Mouse (Mus musculus) stomach, embryonic 14.5 days (tissue): Measurements from ENCODE around the gene Lrrc10. TPM values are rescaled to one million over a fixed set of nuclear protein-coding genes. Genes with fewer than 3 reads are reported as not detected.

ENCODE experiments used
- ATAC-seq: fragments of 200-750 bp; cut with Nextera tagmentation; 2 replicates; pipeline ENCODE4 v1.8.0; 2017; ENCODE audit warnings: low read depth, moderate TSS enrichment; ENCODE audit not compliant: insufficient number of reproducible peaks, insufficient read depth, low FRiP score
- H3K27ac ChIP-seq: fragments of 300-500 bp; sonication (generic); 2 replicates; pipeline ENCODE4 v1.5.1; 2014; ENCODE audit warnings: mild to moderate bottlenecking, low read length, moderate library complexity, mixed read lengths
- H3K27me3 ChIP-seq: fragments of 300-500 bp; sonication (generic); 2 replicates; pipeline ENCODE4 v1.6.1; 2014; ENCODE audit warnings: low read length, control low read depth, mixed read lengths; ENCODE audit not compliant: control insufficient read depth, insufficient read depth
- H3K36me3 ChIP-seq: fragments of 300-500 bp; sonication (generic); 2 replicates; pipeline ENCODE4 v1.6.1; 2014; ENCODE audit warnings: mild to moderate bottlenecking, control low read depth, low read length, moderate library complexity, mixed read lengths; ENCODE audit not compliant: control insufficient read depth, insufficient read depth
- H3K4me1 ChIP-seq: fragments of 300-500 bp; sonication (generic); 2 replicates; pipeline ENCODE4 v1.6.1; 2014; ENCODE audit warnings: low read length, control low read depth, mixed read lengths; ENCODE audit not compliant: control insufficient read depth, insufficient read depth
- H3K4me2 ChIP-seq: fragments of 300-500 bp; sonication (generic); replicated peaks from 2 replicates; pipeline ENCODE4 v1.6.1; 2014; ENCODE audit warnings: low read depth, low read length, control low read depth
- H3K4me3 ChIP-seq: fragments of 300-500 bp; sonication (generic); 2 replicates; pipeline ENCODE4 v1.5.1; 2014; ENCODE audit warnings: low read depth, low read length, control low read depth
- H3K9ac ChIP-seq: fragments of 300-500 bp; sonication (generic); replicated peaks from 2 replicates; pipeline ENCODE4 v1.6.1; 2014; ENCODE audit warnings: low read depth, mild to moderate bottlenecking, control low read depth, low read length, moderate library complexity, mixed read lengths
- H3K9me3 ChIP-seq: fragments of 300-500 bp; sonication (generic); 2 replicates; pipeline ENCODE4 v1.6.1; 2016; ENCODE audit warnings: low read depth, low read length, control low read depth; ENCODE audit not compliant: control insufficient read depth
- WGBS: fragments of 180-500 bp; shearing (Covaris S2); extraction: QIAGEN DNeasy Blood & Tissue Kit; methylation state at CpG from one replicate; pipeline ENCODE4 v1.1.7; 2014; 5-methylcytosine and 5-hydroxymethylcytosine counted together
- polyA plus RNA-seq: library from polyadenylated mRNA; unstranded; fragments of >200 nt; fragmentation: Nextera tagmentation; extraction: Ambion mirVana; gene quantifications from 2 replicates; pipeline ENCODE4 v1.2.1, GENCODE M21; 2014

Lrrc10 gene
- polyA plus RNA-seq, 1 experiment from 2014 or later, result not detected

DNA sequence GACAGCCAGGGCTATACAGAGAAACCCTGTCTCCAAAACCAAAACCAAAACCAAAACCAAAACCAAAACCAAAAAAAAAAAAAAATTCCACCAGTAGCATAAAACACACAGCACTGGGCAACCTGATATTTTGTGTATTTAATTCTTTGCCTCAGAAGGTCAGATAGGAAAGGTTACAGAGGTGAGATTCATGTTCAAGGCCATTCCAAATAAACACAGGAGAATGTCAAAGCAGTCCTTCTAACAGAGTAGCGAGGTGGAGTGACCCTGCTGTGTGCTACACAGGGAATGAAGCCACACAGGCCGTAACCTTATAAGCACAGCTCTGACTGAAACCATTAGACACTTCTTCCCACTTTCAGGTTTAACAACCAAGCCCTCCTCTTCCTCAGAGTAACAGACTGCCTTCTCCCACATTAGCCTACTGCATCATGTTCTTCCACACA, 36.8 kb downstream of the Lrrc10 start:
- Histone ChIP-seq H3K27me3 (no peaks in the 10 kb centered on the region), H3K36me3 (peaks cover 42% of the 10 kb centered on the region), H3K9me3 (no peaks in the 10 kb centered on the region), H3K4me3 (no peak overlapping the region), H3K4me2 (no peak overlapping the region), H3K27ac (no peak overlapping the region), H3K4me1 (no peaks in the 10 kb centered on the region), H3K9ac (no peak overlapping the region)
- ATAC-seq, result no peak
- WGBS, result 78% methylated on average over 2 of the region's 2 CpGs

DNA sequence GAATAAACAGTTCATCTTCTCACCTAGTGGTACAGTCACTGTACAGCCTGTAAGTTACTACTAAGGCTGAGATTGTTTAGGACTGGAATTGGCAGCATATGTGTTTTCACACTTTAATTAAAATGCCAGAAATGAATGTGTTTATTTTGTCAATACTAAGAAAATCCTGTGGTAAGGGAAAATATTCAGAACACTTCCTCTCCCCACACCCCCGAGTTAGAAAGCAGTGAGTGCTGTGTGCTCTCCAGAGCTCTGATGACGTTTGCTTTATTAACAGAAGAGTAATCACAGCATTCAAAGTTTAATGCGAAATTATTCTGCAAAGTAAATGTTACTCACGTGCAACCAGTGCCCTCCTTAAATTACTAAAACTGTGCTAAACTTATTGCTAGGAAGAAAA, 44.5 kb downstream of the Lrrc10 start:
- no peak for ATAC-seq
- H3K9me3 ChIP-seq, result no peaks in the 10 kb centered on the region
- H3K4me3 ChIP-seq, result no peak overlapping the region
- 72% methylated on average over 4 of the region's 4 CpGs for WGBS
- H3K4me1 ChIP-seq, result peaks cover 4% of the 10 kb centered on the region; the same call in 1 of the 2 replicates
- no peak overlapping the region for H3K27ac ChIP-seq
- peaks cover 8% of the 10 kb centered on the region; the same call in 1 of the 2 replicates for H3K36me3 ChIP-seq
- H3K27me3 ChIP-seq, result no peaks in the 10 kb centered on the region
- H3K4me2 ChIP-seq, result no peak overlapping the region
- H3K9ac ChIP-seq, result no peak overlapping the region

DNA sequence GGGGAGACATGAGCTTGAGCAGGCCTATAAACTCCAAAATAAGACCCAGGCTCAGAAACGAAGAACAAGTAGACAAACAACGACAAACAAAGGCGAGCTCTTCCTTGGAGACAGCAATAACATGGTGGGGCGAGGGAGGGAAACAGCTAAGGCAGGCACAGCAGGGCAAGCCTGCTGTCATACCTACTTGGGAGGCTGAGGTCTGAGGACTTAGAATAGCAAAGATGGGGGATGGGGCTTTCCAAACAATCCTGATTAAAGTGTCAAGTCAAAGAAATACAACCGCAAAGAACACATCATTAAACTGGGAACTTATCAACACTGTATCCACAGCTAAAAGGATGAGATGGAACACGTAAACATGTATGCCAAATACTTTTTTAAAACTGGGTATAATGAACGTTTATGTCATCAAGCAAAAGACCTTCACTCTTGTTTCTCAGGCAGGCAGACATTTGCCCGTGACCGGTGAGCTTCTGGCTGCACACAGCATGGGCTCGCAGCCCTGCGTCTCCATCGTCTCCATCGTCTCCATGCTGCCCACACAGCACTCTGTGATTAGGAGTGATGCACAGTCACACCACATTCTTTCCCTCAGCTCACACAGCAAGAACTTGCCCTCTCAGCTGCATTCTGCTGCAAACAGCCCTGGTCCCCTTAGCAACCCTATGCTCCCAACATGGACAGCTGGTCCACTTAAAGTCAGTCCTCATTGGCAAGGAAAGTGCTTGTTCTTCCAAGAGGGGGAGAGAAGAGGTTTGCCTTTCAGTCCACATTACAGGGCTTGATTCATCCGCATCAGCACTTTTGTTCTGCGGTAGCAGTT, 49.6 kb downstream of the Lrrc10 start:
- 33% methylated on average over 15 of the region's 15 CpGs for WGBS

DNA sequence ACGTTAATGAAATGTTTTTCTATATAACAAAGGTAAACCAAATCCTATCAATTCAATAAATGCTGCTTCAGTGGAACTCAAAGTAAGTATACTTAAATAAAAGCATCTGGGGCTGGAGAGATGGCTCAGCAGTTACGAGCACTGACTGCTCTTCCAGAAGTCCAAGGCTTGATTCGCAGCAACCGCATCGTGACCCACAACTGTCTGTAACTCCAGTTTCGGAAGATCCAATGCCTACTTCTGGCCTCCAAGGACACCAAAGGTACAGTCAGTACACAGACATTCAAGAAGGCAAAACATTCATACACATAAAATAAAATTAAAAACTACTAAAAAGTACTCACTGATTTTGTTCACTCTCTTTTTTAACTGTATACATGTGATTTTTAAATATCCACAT, 51.0 kb downstream of the Lrrc10 start:
- peaks cover 8% of the 10 kb centered on the region; the same call in 1 of the 2 replicates for H3K4me1 ChIP-seq
- H3K36me3 ChIP-seq, result peaks cover 6% of the 10 kb centered on the region; the same call in 1 of the 2 replicates
- no peak overlapping the region for H3K27ac ChIP-seq
- no peaks in the 10 kb centered on the region for H3K9me3 ChIP-seq
- WGBS, result 86% methylated on average over 6 of the region's 6 CpGs
- no peak for ATAC-seq
- H3K27me3 ChIP-seq, result no peaks in the 10 kb centered on the region
- no peak overlapping the region for H3K9ac ChIP-seq
- H3K4me2 ChIP-seq, result no peak overlapping the region
- no peak overlapping the region for H3K4me3 ChIP-seq

More for the DNA sequence above, 49.6 kb downstream of the Lrrc10 start:
- no peak overlapping the region for H3K4me3 ChIP-seq
- no peak overlapping the region for H3K4me2 ChIP-seq
- no peaks in the 10 kb centered on the region for H3K27me3 ChIP-seq
- H3K9ac ChIP-seq, result no peak overlapping the region
- H3K36me3 ChIP-seq, result peaks cover 6% of the 10 kb centered on the region; the same call in 1 of the 2 replicates
- H3K9me3 ChIP-seq, result no peaks in the 10 kb centered on the region
- H3K27ac ChIP-seq, result no peak overlapping the region
- peaks cover 8% of the 10 kb centered on the region; the same call in 1 of the 2 replicates for H3K4me1 ChIP-seq
- peak; percentile 56; the same call in 1 of the 2 replicates for ATAC-seq

Other genes with a start within 250 kb of the Lrrc10 start
- 0.20 and 0.34 TPM in 2 replicates for gene Myrfl, start 148.4 kb upstream of the Lrrc10 start, polyA plus RNA-seq
- 22.2 and 24.7 TPM in 2 replicates for gene Rab3ip, start 94.6 kb upstream of the Lrrc10 start, polyA plus RNA-seq
- not detected in 2 replicates for gene Gm10271, start 72.7 kb upstream of the Lrrc10 start, polyA plus RNA-seq
- not detected in 2 replicates for gene Best3, start 59.0 kb upstream of the Lrrc10 start, polyA plus RNA-seq
- gene Cct2, start 18.5 kb downstream of the Lrrc10 start, polyA plus RNA-seq, result 227 and 238 TPM in 2 replicates
- gene Frs2, start 103.2 kb downstream of the Lrrc10 start, polyA plus RNA-seq, result 37.4 and 40.3 TPM in 2 replicates
- gene Yeats4, start 179.2 kb downstream of the Lrrc10 start, polyA plus RNA-seq, result 75.8 and 81.6 TPM in 2 replicates
- gene 9530003J23Rik, start 193.4 kb downstream of the Lrrc10 start, polyA plus RNA-seq, result not detected in 2 replicates
- gene Lyz2, start 237.0 kb downstream of the Lrrc10 start, polyA plus RNA-seq, result 65.7 and 77.6 TPM in 2 replicates
- not detected in 2 replicates for gene Lyz1, start 247.5 kb downstream of the Lrrc10 start, polyA plus RNA-seq